Mouse (Mus musculus): ENCODE data around the gene Hspa1l.

- no peak for TF ChIP-seq CTCF (conservative IDR thresholded peaks at IDR 0.05; ENCODE audit: insufficient read depth, insufficient read length, low read depth, low read length)
- TF ChIP-seq POLR2A (IDR thresholded peaks at IDR 0.05; ENCODE audit: low read depth, low read length): no peak
Measured at GRCm38 (mm10) chr17:34962125-34962524, 10.4 kb upstream of the Hspa1l start.

All from kidney, adult 2 months (tissue).